ENCODE assay signal across 8 mouse cellular contexts in genomic region chr4:83417820-83418186, GRCm38 (mm10). TPM values are rescaled to one million over a fixed set of nuclear protein-coding genes. Genes with fewer than 3 reads are reported as not detected.
A peak's percentile ranks its signal among the peaks of the same experiment; 100 is the strongest.
DNase-seq lines count a peak whose midpoint lies in the region; ATAC-seq and TF ChIP-seq lines count a peak whose summit lies in the region.

No protein-coding gene starts in this region.

- TF ChIP-seq CTCF in C2C12 (IDR thresholded peaks at IDR 0.05; ENCODE audit: control insufficient read depth, insufficient read depth, insufficient read length) = no peak

- H3ac ChIP-seq in C2C12 (ENCODE audit: control insufficient read depth, insufficient read length, low read depth) = peak overlapping the region; percentile 97

- H3K4me2 ChIP-seq in forebrain, embryonic 13.5 days = peak overlapping the region; percentile 76
- H3K4me2 ChIP-seq in liver, embryonic 16.5 days (ENCODE audit: low read depth, low read length) = peak overlapping the region; percentile 73

- H3K4me3 ChIP-seq in C2C12 (ENCODE audit: insufficient read depth, poor library complexity, severe bottlenecking) = peak overlapping the region; percentile 98
- H3K4me3 ChIP-seq in forebrain, embryonic 13.5 days = peak overlapping the region; percentile 85
- H3K4me3 ChIP-seq in liver, embryonic 16.5 days (ENCODE audit: low read depth, low read length) = peak overlapping the region; percentile 68

- H3K9me3 ChIP-seq in forebrain, embryonic 13.5 days (replicated peaks) = 0 out of 2 replicates have a peak, but pooled peaks cover 3% of the 10 kb centered on the region
- no peaks in the 10 kb centered on the region for H3K9me3 ChIP-seq in liver, embryonic 16.5 days (replicated peaks; ENCODE audit: control insufficient read depth, low read length)

- DNase-seq in frontal cortex, postnatal 14 days (ENCODE audit: low spot score in 2 of 2) = no peak
- DNase-seq in cerebellum, adult 11-12 months = no peak
- no peak for DNase-seq in T-cell, adult 2 months (ENCODE audit: low spot score)
- DNase-seq in thymus, postnatal 14 days = no peak

- peak overlapping the region; percentile 87 for H3K27ac ChIP-seq in forebrain, embryonic 13.5 days
- H3K27ac ChIP-seq in liver, embryonic 16.5 days (ENCODE audit: low read length) = 0 out of 2 replicates have a peak overlapping the region, but pooled peaks have one; percentile 6

- peak overlapping the region; percentile 96 for H3K9ac ChIP-seq in forebrain, embryonic 13.5 days
- peak overlapping the region; percentile 69 for H3K9ac ChIP-seq in liver, embryonic 16.5 days (ENCODE audit: low read depth, low read length)

- peak; percentile 49 for ATAC-seq in frontal cortex, adult (ENCODE audit: low TSS enrichment)
- ATAC-seq in forebrain, embryonic 13.5 days = no peak
- peak; percentile 39 for ATAC-seq in liver, embryonic 16.5 days (ENCODE audit: low read depth)

- H3K4me1 ChIP-seq in forebrain, embryonic 13.5 days = peaks cover 25% of the 10 kb centered on the region
- peaks cover 11% of the 10 kb centered on the region for H3K4me1 ChIP-seq in liver, embryonic 16.5 days (ENCODE audit: control insufficient read depth, low read depth, low read length)

- H3K79me3 ChIP-seq in C2C12 (ENCODE audit: low read depth) = peaks cover 44% of the 10 kb centered on the region

- H3K27me3 ChIP-seq in C2C12 (ENCODE audit: control insufficient read depth, insufficient read depth, insufficient read length) = no peaks in the 10 kb centered on the region
- H3K27me3 ChIP-seq in forebrain, embryonic 13.5 days = no peaks in the 10 kb centered on the region
- H3K27me3 ChIP-seq in liver, embryonic 16.5 days (ENCODE audit: control insufficient read depth, insufficient read depth, low read depth, low read length) = no peaks in the 10 kb centered on the region

- peaks cover 56% of the 10 kb centered on the region for H3K79me2 ChIP-seq in C2C12 (ENCODE audit: control insufficient read depth, insufficient read depth)

- WGBS in forebrain, embryonic 13.5 days = under 1% methylated on average over 30 of the region's 30 CpGs
- 0% methylated on average over 30 of the region's 30 CpGs for WGBS in liver, embryonic 16.5 days (ENCODE audit: insufficient replicate concordance)

- H3K36me3 ChIP-seq in C2C12 (ENCODE audit: control insufficient read depth, insufficient read depth) = peaks cover 32% of the 10 kb centered on the region
- peaks cover 6% of the 10 kb centered on the region; the same call in 1 of the 2 replicates for H3K36me3 ChIP-seq in forebrain, embryonic 13.5 days (ENCODE audit: poor library complexity, severe bottlenecking)
- no peaks in the 10 kb centered on the region for H3K36me3 ChIP-seq in liver, embryonic 16.5 days (ENCODE audit: control insufficient read depth, insufficient read depth)

TF ChIP-seq in C2C12, 6 proteins besides CTCF, POLR2A, EP300 and RAD21:
- no peak for TF ChIP-seq MYOG (IDR thresholded peaks at IDR 0.05; ENCODE audit: control insufficient read depth, extremely low read depth, insufficient read length)
- no peak for TF ChIP-seq FOSL1 (IDR thresholded peaks at IDR 0.05; ENCODE audit: insufficient read depth, low read length, poor library complexity, severe bottlenecking)
- no peak for TF ChIP-seq USF1 (IDR thresholded peaks at IDR 0.05; ENCODE audit: low read depth)

RNA-seq across cellular contexts. Expression of gene Snapc3, which starts 0.3 kb away (rescaled TPM):
- 13.4 TPM for polyA plus RNA-seq in C2C12 (2012; fragmentation: generic; extraction: Trizol)
- 90.3 and 93.4 TPM in 2 replicates for polyA plus RNA-seq in forebrain, embryonic 13.5 days (2015; fragmentation: Nextera tagmentation; extraction: Ambion mirVana)
- 7.8 and 8.4 TPM in 2 replicates for polyA plus RNA-seq in liver, embryonic 16.5 days (2015; fragmentation: Nextera tagmentation; extraction: Ambion mirVana)
